Mouse (Mus musculus): ENCODE measurements at regions not wholly inside any gene's neighbourhood (a gene's known extent, or its start where the extent isn't known, plus 50 kb on each side); places are given as distances from the start of the nearest gene placed in this dataset.

DNA sequence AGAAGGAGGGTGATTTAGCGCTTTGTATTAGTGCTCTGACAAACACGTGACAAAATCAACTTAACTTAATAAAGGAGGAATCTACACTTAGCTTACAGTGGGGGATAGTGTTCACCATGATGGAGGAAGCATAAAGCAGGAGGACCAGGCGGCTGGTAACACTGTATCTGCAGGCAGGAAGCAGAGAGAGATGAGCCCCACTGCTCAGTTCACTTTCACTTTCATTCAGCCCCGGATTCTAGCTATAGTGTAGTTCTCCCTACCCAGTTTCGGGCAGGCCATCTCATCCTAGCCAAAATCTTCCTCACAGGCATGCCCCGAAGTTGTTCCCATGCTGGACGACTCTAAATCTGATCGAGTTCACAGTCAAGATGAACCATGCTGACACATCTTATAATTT lies 71.3 kb upstream of the Ado start:
- peak; percentile 76 for ATAC-seq (replicated peaks; ENCODE audit: poor library complexity, severe bottlenecking)

- ATAC-seq (replicated peaks; ENCODE audit: poor library complexity, severe bottlenecking) = no peak
Measured at GRCm38 (mm10) chr10:67618112-67618511, 69.4 kb upstream of the Ado start.

DNA sequence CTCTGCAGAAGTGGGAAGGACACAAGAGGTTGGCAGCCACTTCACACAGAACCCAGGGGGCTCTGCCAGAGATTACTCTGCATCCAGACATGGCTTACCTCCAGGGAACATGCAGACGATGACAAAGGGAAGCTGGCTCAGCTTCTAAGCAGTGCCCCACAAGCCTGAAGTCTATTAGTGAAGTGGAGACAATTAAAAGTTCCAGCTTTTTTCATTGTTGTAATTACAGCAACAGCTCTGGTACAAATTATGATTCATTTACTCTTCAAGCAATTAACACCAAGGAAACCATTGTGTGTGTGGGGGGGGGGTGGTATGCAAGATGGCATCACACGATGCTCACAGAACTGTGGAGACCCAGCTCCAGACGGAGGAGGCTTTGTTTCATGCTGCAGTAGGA lies 66.3 kb upstream of the Ado start:
- no peak for ATAC-seq (replicated peaks; ENCODE audit: poor library complexity, severe bottlenecking)

DNA sequence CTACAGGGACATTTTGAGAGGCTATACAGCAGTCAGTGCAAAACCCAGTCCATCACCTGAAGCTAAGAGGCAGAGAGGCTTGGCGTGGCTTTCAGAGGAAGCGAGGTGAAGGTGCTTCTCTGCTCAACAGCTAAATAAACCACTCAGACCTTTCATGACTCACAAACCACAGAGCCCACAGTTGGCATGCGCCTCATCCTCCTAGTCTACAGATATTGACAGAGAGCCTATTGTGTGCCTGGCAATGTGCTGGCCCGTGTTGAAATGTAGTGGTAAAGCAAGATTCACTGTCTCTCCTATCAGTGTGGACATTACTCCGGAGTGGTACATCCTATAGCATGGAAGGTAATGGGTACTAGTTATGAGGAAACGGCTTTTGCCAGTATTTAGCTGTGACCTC lies 61.9 kb upstream of the Ado start:
- peak; percentile 71 for ATAC-seq (replicated peaks; ENCODE audit: poor library complexity, severe bottlenecking)

- ATAC-seq (replicated peaks; ENCODE audit: poor library complexity, severe bottlenecking) = peak; percentile 68
Measured at GRCm38 (mm10) chr10:67608033-67608432, 59.3 kb upstream of the Ado start.

DNA sequence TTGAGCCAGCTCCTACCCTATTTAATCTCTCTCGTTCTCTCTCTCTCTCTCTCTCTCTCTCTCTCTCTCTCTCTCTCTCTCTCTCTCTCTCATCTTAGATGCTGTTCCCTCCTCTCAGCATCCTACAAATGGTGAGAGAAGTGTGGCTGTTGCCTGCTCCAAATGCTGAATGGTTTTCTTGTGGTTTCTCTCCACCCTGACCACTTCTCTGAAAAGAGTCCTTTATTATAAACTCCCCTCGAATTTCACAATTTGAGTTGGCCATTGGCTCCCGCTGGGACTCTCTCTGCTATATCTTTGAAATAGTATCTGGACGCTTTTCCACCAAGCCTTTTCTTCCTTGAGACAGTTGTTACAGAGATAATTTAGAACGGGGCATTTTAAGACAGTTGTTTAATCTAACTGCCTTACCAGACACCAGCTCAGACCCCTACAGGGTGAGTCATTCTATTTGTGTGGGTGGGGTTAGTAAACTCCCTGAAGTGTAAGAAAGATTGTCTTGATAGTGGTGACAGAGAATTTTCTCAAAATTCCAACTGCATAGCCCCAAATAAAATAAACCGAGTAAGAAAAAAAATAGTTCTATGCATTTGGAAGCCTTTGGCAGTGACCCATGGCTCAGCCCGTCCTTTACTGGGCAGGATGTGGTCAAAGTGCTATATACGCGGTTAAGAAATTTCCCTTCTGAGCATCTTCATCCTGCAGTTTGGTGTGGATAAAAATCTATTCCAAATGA lies 58.7 kb upstream of the Ado start:
- peak; percentile 69 for ATAC-seq (replicated peaks; ENCODE audit: poor library complexity, severe bottlenecking)

DNA sequence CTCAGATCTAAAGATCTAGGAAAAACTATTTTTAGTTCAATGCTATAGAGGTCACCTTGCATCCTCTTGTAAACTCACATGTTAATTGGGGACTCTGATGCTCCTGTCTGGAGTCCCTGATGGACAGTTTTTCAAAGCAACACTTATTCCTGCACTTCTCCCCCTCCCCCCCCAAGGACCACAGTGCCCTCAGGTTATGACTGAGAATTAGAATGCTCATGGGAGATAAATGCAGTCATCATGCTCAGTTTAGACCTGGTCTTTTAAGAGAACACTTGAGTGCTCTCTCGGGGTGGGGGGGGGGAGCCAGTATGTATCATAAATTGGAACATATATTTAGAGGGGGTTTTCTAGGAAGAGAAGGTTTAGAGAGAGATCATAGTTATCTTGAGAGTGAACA lies 58.0 kb upstream of the Ado start:
- ATAC-seq (replicated peaks; ENCODE audit: poor library complexity, severe bottlenecking) = no peak

GRCm38 (mm10) chr10:67599390-67599789 lies 50.6 kb upstream of the Ado start:
- no peak for ATAC-seq (replicated peaks; ENCODE audit: poor library complexity, severe bottlenecking)

DNA sequence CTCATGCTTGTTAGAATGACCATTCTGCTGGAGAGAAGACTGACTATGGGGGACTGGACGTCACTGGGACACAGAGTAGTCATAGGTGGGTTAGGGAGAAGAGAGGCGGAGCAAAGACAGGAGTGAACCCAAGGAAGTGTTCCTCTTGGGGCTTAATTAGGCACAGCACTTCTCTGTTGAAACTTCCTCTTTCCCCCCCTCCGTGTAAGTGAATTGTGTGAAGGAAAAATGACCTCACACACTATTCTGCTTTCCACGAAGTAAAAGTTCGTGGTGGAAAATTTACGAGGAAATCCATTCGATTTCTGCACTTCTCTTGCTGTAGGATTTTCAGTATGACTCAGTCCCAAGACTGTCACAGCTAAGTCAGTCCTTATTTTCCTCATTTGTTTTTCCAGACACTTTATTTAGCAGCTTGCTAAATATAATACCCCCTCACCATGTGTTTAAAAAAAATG lies 49.9 kb upstream of the Ado start:
- peak; percentile 94 for ATAC-seq (replicated peaks; ENCODE audit: poor library complexity, severe bottlenecking)

Data from granulocyte monocyte progenitor cell, adult 5-6 weeks (primary cell).